Mouse (Mus musculus) liver, postnatal 0 days (tissue): ENCODE results near the gene Anks1.

Experiments used
- CTCF ChIP-seq: sonication (generic); IDR thresholded peaks from 2 replicates; pipeline ENCODE4 v1.5.1; 2016; ENCODE audit warnings: antibody characterized with exemption, low read depth
- EP300 ChIP-seq: IDR thresholded peaks from 2 replicates; pipeline ENCODE4 v1.6.1; 2016; ENCODE audit warnings: antibody characterized with exemption, low read depth, mild to moderate bottlenecking

GRCm38 (mm10) chr17:28081385-28081784 lies 172.3 kb downstream of the Anks1 start:
- TF ChIP-seq EP300 (no peak), CTCF (peak; percentile 55)
